Mouse (Mus musculus): Measurements from ENCODE around the gene Bnc1. TPM values are rescaled to one million over a fixed set of nuclear protein-coding genes. Genes with fewer than 3 reads are reported as not detected.

Gene Bnc1
- polyA plus RNA-seq, 1 experiment from 2014 or later, result not detected

GRCm38 (mm10) chr7:81945398-81945797 lies 46.7 kb downstream of the Bnc1 start:
- no peaks in the 10 kb centered on the region for H3K79me2 ChIP-seq (ENCODE audit: inconsistent target)
- H3K27ac ChIP-seq, result no peak overlapping the region
- WGBS (ENCODE audit: missing documents), result 57% methylated on average over 4 of the region's 4 CpGs
- H3K36me3 ChIP-seq (ENCODE audit: inconsistent target), result no peaks in the 10 kb centered on the region
- no peak overlapping the region for H3K4me3 ChIP-seq (ENCODE audit: inconsistent target)

GRCm38 (mm10) chr7:81934806-81935205 lies 57.3 kb downstream of the Bnc1 start:
- Histone ChIP-seq H3K79me2 (ENCODE audit: inconsistent target) (no peaks in the 10 kb centered on the region), H3K36me3 (ENCODE audit: inconsistent target) (no peaks in the 10 kb centered on the region), H3K27ac (no peak overlapping the region), H3K4me3 (ENCODE audit: inconsistent target) (no peak overlapping the region)
- 45% methylated on average over 5 of the region's 5 CpGs for whole genome bisulfite sequencing (ENCODE audit: missing documents)

- H3K4me3 ChIP-seq (ENCODE audit: inconsistent target), result no peak within 1 kb of the TSS
- H3K27ac ChIP-seq, result no peak within 1 kb of the TSS
- H3K36me3 ChIP-seq (ENCODE audit: inconsistent target), result no peaks in the 10 kb centered on the region
- under 1% methylated on average over 60 of the region's 63 CpGs for WGBS (ENCODE audit: missing documents)
- no peaks in the 10 kb centered on the region for H3K79me2 ChIP-seq (ENCODE audit: inconsistent target)
Measured at GRCm38 (mm10) chr7:81934267-81934745, 57.8 kb downstream of the Bnc1 start, which contains the start of gene Hdgfl3. Hdgfl3 (minus strand) TSS chr7:81934473.

- H3K36me3 ChIP-seq (ENCODE audit: inconsistent target), result no peaks in the 10 kb centered on the region
- H3K79me2 ChIP-seq (ENCODE audit: inconsistent target), result no peaks in the 10 kb centered on the region
- under 1% methylated on average over 75 of the region's 103 CpGs for WGBS (ENCODE audit: missing documents)
- no peak overlapping the region for H3K27ac ChIP-seq
- H3K4me3 ChIP-seq (ENCODE audit: inconsistent target), result no peak overlapping the region
Measured at GRCm38 (mm10) chr7:81933601-81934266, 58.4 kb downstream of the Bnc1 start.

- Histone ChIP-seq H3K27ac (no peak overlapping the region), H3K79me2 (ENCODE audit: inconsistent target) (no peaks in the 10 kb centered on the region)
- WGBS (ENCODE audit: missing documents), result 6% methylated on average over 23 of the region's 23 CpGs
Measured at GRCm38 (mm10) chr7:81933061-81933600, 59.0 kb downstream of the Bnc1 start.

GRCm38 (mm10) chr7:81932521-81933045 lies 59.5 kb downstream of the Bnc1 start:
- Histone ChIP-seq H3K36me3 (ENCODE audit: inconsistent target) (no peaks in the 10 kb centered on the region), H3K79me2 (ENCODE audit: inconsistent target) (no peaks in the 10 kb centered on the region), H3K27ac (no peak overlapping the region), H3K4me3 (ENCODE audit: inconsistent target) (no peak overlapping the region)
- WGBS (ENCODE audit: missing documents), result 49% methylated on average over 5 of the region's 5 CpGs

More at GRCm38 (mm10) chr7:81933061-81933600, 59.0 kb downstream of the Bnc1 start:
- Histone ChIP-seq H3K4me3 (ENCODE audit: inconsistent target) (no peak overlapping the region), H3K36me3 (ENCODE audit: inconsistent target) (no peaks in the 10 kb centered on the region)

- Histone ChIP-seq H3K36me3 (ENCODE audit: inconsistent target) (no peaks in the 10 kb centered on the region), H3K4me3 (ENCODE audit: inconsistent target) (no peak overlapping the region)
- WGBS (ENCODE audit: missing documents), result 56% methylated on average over 7 of the region's 7 CpGs
Measured at GRCm38 (mm10) chr7:81928998-81929397, 63.1 kb downstream of the Bnc1 start.

GRCm38 (mm10) chr7:81921379-81921952 lies 70.6 kb downstream of the Bnc1 start:
- WGBS (ENCODE audit: missing documents), result 6% methylated on average over 1 of the region's 1 CpGs

More at GRCm38 (mm10) chr7:81928998-81929397, 63.1 kb downstream of the Bnc1 start:
- Histone ChIP-seq H3K79me2 (ENCODE audit: inconsistent target) (no peaks in the 10 kb centered on the region), H3K27ac (no peak overlapping the region)

GRCm38 (mm10) chr7:81920314-81920713 lies 71.8 kb downstream of the Bnc1 start:
- Histone ChIP-seq H3K27ac (no peak overlapping the region), H3K79me2 (ENCODE audit: inconsistent target) (no peaks in the 10 kb centered on the region), H3K36me3 (ENCODE audit: inconsistent target) (no peaks in the 10 kb centered on the region), H3K4me3 (ENCODE audit: inconsistent target) (no peak overlapping the region)
- WGBS (ENCODE audit: missing documents), result 78% methylated on average over 4 of the region's 4 CpGs

More at GRCm38 (mm10) chr7:81921379-81921952, 70.6 kb downstream of the Bnc1 start:
- Histone ChIP-seq H3K27ac (no peak overlapping the region), H3K4me3 (ENCODE audit: inconsistent target) (no peak overlapping the region), H3K79me2 (ENCODE audit: inconsistent target) (no peaks in the 10 kb centered on the region), H3K36me3 (ENCODE audit: inconsistent target) (no peaks in the 10 kb centered on the region)

GRCm38 (mm10) chr7:81918316-81918715 lies 73.8 kb downstream of the Bnc1 start:
- Histone ChIP-seq H3K36me3 (ENCODE audit: inconsistent target) (no peaks in the 10 kb centered on the region), H3K4me3 (ENCODE audit: inconsistent target) (no peak overlapping the region), H3K79me2 (ENCODE audit: inconsistent target) (no peaks in the 10 kb centered on the region), H3K27ac (no peak overlapping the region)
- 89% methylated on average over 5 of the region's 5 CpGs for WGBS (ENCODE audit: missing documents)

Other genes starting within 250 kb of the Bnc1 start
- gene Ramac, start 229.4 kb downstream of the Bnc1 start, polyA plus RNA-seq (2018), result 53.6 to 89.0 TPM (median 71.9 TPM) in 3 replicates
- 23.4 to 27.6 TPM (median 24.6 TPM) in 3 replicates for gene 3110040N11Rik, start 202.8 kb downstream of the Bnc1 start, polyA plus RNA-seq (2018)
- 50.7 to 145 TPM (median 61.2 TPM) in 3 replicates for gene Btbd1, start 162.9 kb downstream of the Bnc1 start, polyA plus RNA-seq (2018)
- not detected in 3 replicates for gene Gm10160, start 136.5 kb downstream of the Bnc1 start, polyA plus RNA-seq (2018)
- gene Tm6sf1, start 133.3 kb downstream of the Bnc1 start, polyA plus RNA-seq (2018), result 72.9 to 199 TPM (median 101 TPM) in 3 replicates
- 0.05 to 0.17 TPM in 2 of 3 replicates, not detected in the other for gene Hdgfl3, start 57.8 kb downstream of the Bnc1 start, polyA plus RNA-seq (2018)
- gene Sh3gl3, start 181.5 kb upstream of the Bnc1 start, polyA plus RNA-seq (2018), result not detected in 3 replicates

All from macrophage (primary cell).